Mouse (Mus musculus) G1E (cell line): ENCODE measurements around the gene Pced1a.

ENCODE experiments used
- CTCF ChIP-seq: IDR thresholded peaks from 2 replicates; pipeline ENCODE4 v1.5.1; 2012; ENCODE audit warnings: low read depth, low read length, inconsistent platforms, mixed read lengths
- GATA1 ChIP-seq: IDR thresholded peaks from 2 replicates; pipeline ENCODE4 v1.6.1; 2012; ENCODE audit warnings: borderline replicate concordance, low read length, inconsistent platforms, mixed read lengths
- POLR2AphosphoS5 ChIP-seq: IDR thresholded peaks from 2 replicates; pipeline ENCODE4 v1.6.1; 2012; ENCODE audit warnings: low read depth, low read length, inconsistent platforms; ENCODE audit not compliant: insufficient replicate concordance
- TAL1 ChIP-seq: conservative IDR thresholded peaks from 2 replicates; pipeline ENCODE4 v1.6.1; 2012; ENCODE audit warnings: low read depth, low read length, inconsistent platforms, mixed read lengths

GRCm38 (mm10) chr2:130411558-130412495 lies 12.7 kb downstream of the Pced1a start:
- TF ChIP-seq CTCF (peak; percentile 93), GATA1 (no peak), TAL1 (no peak), POLR2AphosphoS5 (no peak)
